28 mouse cellular contexts compared by ENCODE assay signal in the genomic region with DNA sequence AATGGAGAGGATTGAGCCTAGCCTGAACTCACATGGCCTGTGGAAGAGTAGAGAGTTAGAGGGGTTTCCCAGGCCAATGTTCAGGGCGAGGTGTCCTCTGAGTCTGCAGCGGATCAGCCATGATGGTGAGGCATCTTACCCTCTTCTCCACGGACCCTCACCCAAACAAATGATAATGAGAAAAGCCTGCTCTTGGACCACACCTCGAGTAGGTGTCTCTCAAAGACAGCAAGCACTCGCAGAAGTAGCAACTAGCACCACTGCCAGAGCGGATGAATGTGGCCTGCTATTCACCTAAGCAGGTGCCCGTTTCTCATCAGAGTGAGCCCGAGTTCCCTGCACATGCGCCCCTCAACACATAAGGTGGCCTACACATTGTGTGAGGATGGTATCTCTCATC. TPM values are rescaled to one million over a fixed set of nuclear protein-coding genes. Genes with fewer than 3 reads are reported as not detected.
"Had no signal": no experiment of that assay in that cellular context is flagged by ENCODE, and none has a peak within 500 bp of the region (broad histone marks: within the 10 kb centered on the region; RNA-seq: fewer than 3 reads in every experiment).

No protein-coding gene starts in this region.

- H3K4me3 ChIP-seq: limb, embryonic 13.5 days; liver, embryonic 12.5 days; liver, embryonic 15.5 days; lung, embryonic 15.5 days; neural tube, embryonic 12.5 days; neural tube, embryonic 15.5 days had no signal

- ATAC-seq: liver, embryonic 12.5 days had no signal

- DNase-seq: kidney, adult 18-20 months; kidney, adult 9 months; kidney, postnatal 14 days; kidney, postnatal 4 days; liver; lung, adult 18-20 months; lung, postnatal 10 days; lung, postnatal 4 days; midbrain, embryonic 14.5 days; right cerebral cortex, adult 18-20 months; right cerebral cortex, postnatal 14 days; right cerebral cortex, postnatal 4 days; thymus, adult 18-20 months; thymus, postnatal 36 days had no signal

- H3K27ac ChIP-seq: limb, embryonic 13.5 days; liver, embryonic 12.5 days; liver, embryonic 15.5 days; lung, embryonic 15.5 days; neural tube, embryonic 12.5 days; neural tube, embryonic 15.5 days; stomach, postnatal 0 days had no signal

RNA-seq across cellular contexts. Expression of gene Gphb5, which starts 29.9 kb away (rescaled TPM):
- total RNA-seq: layer of hippocampus, adult 18-20 months; layer of hippocampus, postnatal 14 days; left cerebral cortex, adult 8-10 months; left cerebral cortex, postnatal 14 days; megakaryocyte progenitor cell, adult 5-6 weeks; megakaryocyte-erythroid progenitor cell, adult 5-6 weeks; midbrain, postnatal 0 days had no signal
